Mouse (Mus musculus) bone marrow macrophage, adult 2 months (primary cell): ENCODE data around the gene B9d1.

Experiments
- CTCF ChIP-seq: IDR thresholded peaks from 2 replicates; pipeline ENCODE4 v1.5.1; 2012; ENCODE audit warnings: low read depth, mild to moderate bottlenecking, low read length, moderate library complexity
- POLR2A ChIP-seq: IDR thresholded peaks from 2 replicates; pipeline ENCODE4 v1.6.1; 2012; ENCODE audit warnings: mild to moderate bottlenecking, low read depth, low read length, borderline replicate concordance

DNA sequence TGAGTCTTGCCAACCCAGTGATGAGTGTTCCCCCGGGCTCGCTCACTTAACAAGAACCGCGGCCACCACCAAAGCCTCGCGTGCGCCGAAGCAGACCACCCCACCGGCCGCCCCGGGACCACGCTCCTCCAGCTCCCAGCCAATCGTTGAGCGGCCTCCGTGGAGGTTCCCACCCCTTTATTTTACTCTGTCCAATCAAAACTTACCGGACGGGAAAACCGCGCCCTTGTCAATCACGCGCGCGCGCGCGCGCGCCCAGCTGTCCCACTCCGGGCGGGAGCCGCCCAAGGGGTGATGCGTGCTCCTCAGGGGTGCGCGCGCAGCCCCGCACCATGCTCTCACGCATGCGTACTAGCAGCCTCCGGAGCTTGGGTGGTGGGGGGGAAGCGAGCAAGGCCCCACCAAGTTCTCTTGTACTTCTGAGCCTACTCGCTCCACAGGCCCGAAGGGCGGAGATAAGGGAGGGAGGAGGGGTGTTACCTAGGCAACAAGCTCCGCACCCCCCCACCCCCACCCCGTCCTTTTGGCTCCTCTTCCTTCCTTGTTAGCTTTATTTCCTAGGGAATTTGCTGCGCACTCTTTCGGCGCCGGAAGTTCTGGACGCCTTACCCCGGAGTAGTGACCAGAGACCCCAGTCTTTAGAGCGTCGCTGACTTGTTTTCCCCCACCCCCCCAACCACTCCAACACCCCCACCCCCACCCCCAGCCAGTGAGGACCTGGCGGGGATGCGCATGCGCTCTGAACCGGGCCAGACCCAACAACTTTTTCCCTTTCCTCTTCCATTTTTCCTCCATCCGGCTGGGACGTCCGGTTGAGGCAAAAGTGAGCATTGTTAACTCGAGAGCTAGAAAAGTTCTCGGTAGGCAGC, 10.6 kb upstream of the B9d1 start, which contains the start of gene Mapk7:
- TF ChIP-seq CTCF: no peak
- no peak for TF ChIP-seq POLR2A
